Mouse (Mus musculus): ENCODE measurements around the gene Elf2. TPM values are rescaled to one million over a fixed set of nuclear protein-coding genes. Genes with fewer than 3 reads are reported as not detected.
A peak's percentile ranks its signal among the peaks of the same experiment; 100 is the strongest.

The Elf2 gene
- polyA plus RNA-seq, 1 experiment = 8.7 TPM

DNA sequence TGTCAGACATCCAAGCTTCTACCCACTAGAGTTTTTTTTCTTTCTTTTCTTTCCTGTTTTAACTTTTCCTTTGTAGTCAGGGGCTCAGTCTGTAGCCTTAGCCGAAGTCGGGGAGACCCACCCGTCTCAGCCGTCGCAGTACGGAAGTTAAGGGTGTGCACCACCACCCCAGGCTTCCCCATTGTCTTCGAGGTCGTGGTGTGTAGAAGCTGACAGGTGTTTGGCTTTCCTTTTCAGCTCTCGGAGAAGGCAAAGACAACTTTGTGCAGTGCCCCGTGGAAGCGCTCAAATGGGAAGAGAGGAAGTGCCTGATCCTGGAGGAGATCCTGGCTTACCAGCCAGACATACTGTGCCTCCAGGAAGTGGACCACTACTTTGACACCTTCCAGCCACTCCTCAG lies 91.0 kb downstream of the Elf2 start:
- Histone ChIP-seq H3K9me3 (no peaks in the 10 kb centered on the region), H3K36me3 (replicated peaks; ENCODE audit: low read length) (peaks cover 90% of the 10 kb centered on the region), H3K4me1 (peaks cover 4% of the 10 kb centered on the region; the same call in 1 of the 2 replicates), H3K27me3 (replicated peaks) (no peaks in the 10 kb centered on the region), H3K4me3 (replicated peaks) (no peak overlapping the region)
- TF ChIP-seq FLI1 (IDR thresholded peaks at IDR 0.05; ENCODE audit: low read length) (no peak), GATA1 (IDR thresholded peaks at IDR 0.05; ENCODE audit: borderline replicate concordance, low read length) (no peak)

GRCm38 (mm10) chr3:51248600-51248999 lies 91.9 kb downstream of the Elf2 start:
- peaks cover 4% of the 10 kb centered on the region; the same call in 1 of the 2 replicates for H3K4me1 ChIP-seq
- peaks cover 82% of the 10 kb centered on the region for H3K36me3 ChIP-seq (replicated peaks; ENCODE audit: low read length)
- TF ChIP-seq FLI1 (IDR thresholded peaks at IDR 0.05; ENCODE audit: low read length) (no peak), GATA1 (IDR thresholded peaks at IDR 0.05; ENCODE audit: borderline replicate concordance, low read length) (no peak)

GRCm38 (mm10) chr3:51247704-51248103 lies 92.8 kb downstream of the Elf2 start:
- Histone ChIP-seq H3K4me1 (peaks cover 4% of the 10 kb centered on the region; the same call in 1 of the 2 replicates), H3K4me3 (replicated peaks) (no peak overlapping the region), H3K27me3 (replicated peaks) (no peaks in the 10 kb centered on the region), H3K9me3 (no peaks in the 10 kb centered on the region), H3K36me3 (replicated peaks; ENCODE audit: low read length) (peaks cover 73% of the 10 kb centered on the region)
- TF ChIP-seq FLI1 (IDR thresholded peaks at IDR 0.05; ENCODE audit: low read length) (no peak), GATA1 (IDR thresholded peaks at IDR 0.05; ENCODE audit: borderline replicate concordance, low read length) (no peak)

More at GRCm38 (mm10) chr3:51248600-51248999, 91.9 kb downstream of the Elf2 start:
- Histone ChIP-seq H3K9me3 (no peaks in the 10 kb centered on the region), H3K27me3 (replicated peaks) (no peaks in the 10 kb centered on the region), H3K4me3 (replicated peaks) (no peak overlapping the region)

GRCm38 (mm10) chr3:51239541-51239940 lies 100.9 kb downstream of the Elf2 start:
- Histone ChIP-seq H3K4me1 (peaks cover 42% of the 10 kb centered on the region), H3K36me3 (replicated peaks; ENCODE audit: low read length) (peaks cover 14% of the 10 kb centered on the region), H3K9me3 (no peaks in the 10 kb centered on the region), H3K4me3 (replicated peaks) (no peak overlapping the region), H3K27me3 (replicated peaks) (no peaks in the 10 kb centered on the region)
- TF ChIP-seq FLI1 (IDR thresholded peaks at IDR 0.05; ENCODE audit: low read length) = no peak
- TF ChIP-seq GATA1 (IDR thresholded peaks at IDR 0.05; ENCODE audit: borderline replicate concordance, low read length) = no peak

DNA sequence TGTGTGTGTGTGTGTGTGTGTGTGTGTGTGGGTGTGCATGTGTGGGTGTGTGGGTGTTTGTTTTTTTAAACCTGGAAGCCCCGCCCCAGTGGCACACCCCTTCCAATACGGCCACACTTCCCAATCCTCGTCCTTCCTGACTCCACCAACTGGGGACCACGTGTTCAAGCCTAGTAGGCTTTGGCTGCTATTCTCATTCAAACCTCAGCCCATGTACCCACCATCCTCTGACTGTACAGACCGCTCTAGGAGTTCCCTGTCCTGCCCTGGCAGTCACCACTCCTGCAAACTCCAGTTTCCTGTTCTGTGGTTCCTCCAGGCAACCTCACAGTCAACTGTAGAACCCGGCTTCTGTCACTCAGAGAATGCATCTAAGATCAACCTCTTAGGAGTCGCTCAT lies 101.9 kb downstream of the Elf2 start:
- H3K36me3 ChIP-seq (replicated peaks; ENCODE audit: low read length) = peaks cover 17% of the 10 kb centered on the region

DNA sequence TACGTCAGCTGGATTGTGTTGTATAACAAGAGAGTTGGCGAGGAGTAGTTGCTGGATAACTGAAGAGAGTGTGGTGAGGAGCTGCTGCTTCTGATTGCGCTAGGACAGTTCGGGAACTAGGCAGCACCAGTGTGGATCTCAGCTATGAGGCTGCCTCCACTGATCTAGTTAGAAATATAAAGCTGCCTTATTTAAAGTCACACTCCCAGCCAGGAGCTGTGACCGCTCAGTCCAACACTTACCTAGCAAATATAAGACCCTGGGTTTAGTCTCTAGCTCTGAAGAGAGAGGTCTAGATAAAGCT lies 105.8 kb downstream of the Elf2 start:
- H3K4me1 ChIP-seq = peaks cover 89% of the 10 kb centered on the region
- no peaks in the 10 kb centered on the region for H3K27me3 ChIP-seq (replicated peaks)
- no peak for TF ChIP-seq FLI1 (IDR thresholded peaks at IDR 0.05; ENCODE audit: low read length)
- TF ChIP-seq GATA1 (IDR thresholded peaks at IDR 0.05; ENCODE audit: borderline replicate concordance, low read length) = no peak
- no peaks in the 10 kb centered on the region for H3K9me3 ChIP-seq
- H3K4me3 ChIP-seq (replicated peaks) = peak overlapping the region; percentile 16
- H3K36me3 ChIP-seq (replicated peaks; ENCODE audit: low read length) = peaks cover 26% of the 10 kb centered on the region

More for the DNA sequence above, 101.9 kb downstream of the Elf2 start:
- peaks cover 52% of the 10 kb centered on the region for H3K4me1 ChIP-seq
- H3K9me3 ChIP-seq = no peaks in the 10 kb centered on the region
- TF ChIP-seq GATA1 (IDR thresholded peaks at IDR 0.05; ENCODE audit: borderline replicate concordance, low read length) (no peak), FLI1 (IDR thresholded peaks at IDR 0.05; ENCODE audit: low read length) (no peak)
- H3K27me3 ChIP-seq (replicated peaks) = no peaks in the 10 kb centered on the region
- H3K4me3 ChIP-seq (replicated peaks) = peak overlapping the region; percentile 31

DNA sequence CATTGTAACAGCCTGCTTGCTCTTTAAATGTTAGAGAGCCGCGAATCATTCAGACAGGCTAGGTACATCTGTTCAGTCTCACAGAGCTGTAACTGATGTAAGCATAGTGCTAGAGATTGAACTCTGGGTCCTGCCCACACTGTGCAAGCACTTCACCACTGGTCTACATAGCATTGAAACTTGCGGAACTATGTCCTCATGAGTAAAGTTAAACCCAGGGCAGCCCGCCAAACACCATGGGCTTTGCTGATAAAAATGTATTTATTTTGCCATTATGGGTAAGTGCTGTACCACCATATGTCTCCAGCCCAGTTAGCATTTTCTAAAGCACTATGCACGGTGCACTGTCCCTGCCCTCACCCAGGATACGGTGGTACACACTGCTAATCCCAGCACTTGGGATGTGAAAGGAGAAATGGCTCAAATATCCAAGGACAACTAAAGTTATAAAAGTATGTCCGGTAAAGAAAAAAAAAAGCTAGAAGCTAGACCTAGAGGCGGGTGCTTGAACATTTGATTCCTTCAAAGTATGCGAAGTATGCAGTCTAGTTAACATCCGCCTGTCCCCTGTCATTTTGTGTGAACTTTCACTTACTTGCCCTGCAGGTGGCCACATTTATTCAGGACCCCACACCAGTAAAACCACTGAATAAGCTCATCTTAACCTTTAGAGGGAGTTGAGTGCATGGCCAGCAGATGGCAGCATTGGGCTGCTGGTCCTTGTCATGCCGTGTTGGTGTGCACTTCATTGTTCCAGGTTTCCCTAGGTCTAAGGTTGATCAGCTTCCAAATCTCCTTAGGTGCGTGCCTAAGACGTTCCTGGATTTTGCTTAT lies 106.3 kb downstream of the Elf2 start:
- peak overlapping the region; percentile 16 for H3K4me3 ChIP-seq (replicated peaks)
- no peaks in the 10 kb centered on the region for H3K27me3 ChIP-seq (replicated peaks)
- TF ChIP-seq FLI1 (IDR thresholded peaks at IDR 0.05; ENCODE audit: low read length) (no peak), GATA1 (IDR thresholded peaks at IDR 0.05; ENCODE audit: borderline replicate concordance, low read length) (no peak)
- H3K9me3 ChIP-seq = no peaks in the 10 kb centered on the region
- H3K36me3 ChIP-seq (replicated peaks; ENCODE audit: low read length) = peaks cover 22% of the 10 kb centered on the region
- H3K4me1 ChIP-seq = peaks cover 90% of the 10 kb centered on the region

GRCm38 (mm10) chr3:51233474-51233873 lies 107.0 kb downstream of the Elf2 start:
- Histone ChIP-seq H3K9me3 (no peaks in the 10 kb centered on the region), H3K4me1 (peaks cover 90% of the 10 kb centered on the region), H3K27me3 (replicated peaks) (no peaks in the 10 kb centered on the region), H3K36me3 (replicated peaks; ENCODE audit: low read length) (peaks cover 27% of the 10 kb centered on the region), H3K4me3 (replicated peaks) (no peak overlapping the region)
- no peak for TF ChIP-seq FLI1 (IDR thresholded peaks at IDR 0.05; ENCODE audit: low read length)
- no peak for TF ChIP-seq GATA1 (IDR thresholded peaks at IDR 0.05; ENCODE audit: borderline replicate concordance, low read length)

- no peak for TF ChIP-seq GATA1 (IDR thresholded peaks at IDR 0.05; ENCODE audit: borderline replicate concordance, low read length)
- TF ChIP-seq FLI1 (IDR thresholded peaks at IDR 0.05; ENCODE audit: low read length) = no peak
- Histone ChIP-seq H3K9me3 (no peaks in the 10 kb centered on the region), H3K27me3 (replicated peaks) (no peaks in the 10 kb centered on the region), H3K4me1 (peaks cover 89% of the 10 kb centered on the region), H3K4me3 (replicated peaks) (no peak overlapping the region), H3K36me3 (replicated peaks; ENCODE audit: low read length) (peaks cover 28% of the 10 kb centered on the region)
These were observed 108.1 kb downstream of the Elf2 start for GRCm38 (mm10) chr3:51232205-51232910.

DNA sequence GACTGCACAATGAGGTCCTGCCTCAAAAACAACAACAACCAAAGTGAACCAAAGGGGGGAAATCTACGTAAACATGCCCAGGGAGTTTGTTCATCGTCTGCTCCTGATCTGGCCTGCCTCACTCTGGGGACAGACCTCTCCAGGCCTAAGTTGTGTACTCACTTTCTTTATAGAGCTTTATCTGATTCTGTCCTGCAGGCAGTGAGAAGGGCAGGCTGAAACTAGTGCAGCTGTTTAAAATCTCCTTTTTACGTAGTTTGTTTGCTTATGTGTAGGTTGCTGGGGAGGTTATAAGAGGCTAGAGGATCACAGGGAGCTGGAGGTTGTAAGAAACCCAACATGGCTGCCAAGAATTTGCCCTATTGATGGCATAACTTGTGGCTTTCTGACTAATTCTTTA lies 109.0 kb downstream of the Elf2 start:
- Histone ChIP-seq H3K27me3 (replicated peaks) (no peaks in the 10 kb centered on the region), H3K4me3 (replicated peaks) (no peak overlapping the region), H3K4me1 (peaks cover 91% of the 10 kb centered on the region), H3K9me3 (no peaks in the 10 kb centered on the region), H3K36me3 (replicated peaks; ENCODE audit: low read length) (peaks cover 25% of the 10 kb centered on the region)
- TF ChIP-seq GATA1 (IDR thresholded peaks at IDR 0.05; ENCODE audit: borderline replicate concordance, low read length) = no peak
- TF ChIP-seq FLI1 (IDR thresholded peaks at IDR 0.05; ENCODE audit: low read length) = no peak

Measured in megakaryocyte, embryonic 14.5 days (primary cell).